In genomic region chr11:108965740-108966139, GRCm38 (mm10) we compare ENCODE assay signal across 26 mouse cellular contexts. TPM values are rescaled to one million over a fixed set of nuclear protein-coding genes. Genes with fewer than 3 reads are reported as not detected.
DNase-seq lines count a peak whose midpoint lies in the region; ATAC-seq and TF ChIP-seq lines count a peak whose summit lies in the region.
"Had no signal": no experiment of that assay in that cellular context is flagged by ENCODE, and none has a peak within 500 bp of the region (broad histone marks: within the 10 kb centered on the region; RNA-seq: fewer than 3 reads in every experiment).

No protein-coding gene starts in this region.

- H3K4me1 ChIP-seq in heart, embryonic 12.5 days (replicated peaks): peaks cover 9% of the 10 kb centered on the region
- H3K4me1 ChIP-seq in lung, embryonic 14.5 days (ENCODE audit: insufficient read depth): peaks cover 3% of the 10 kb centered on the region; the same call in 1 of the 2 replicates
- peaks cover 19% of the 10 kb centered on the region for H3K4me1 ChIP-seq in heart, embryonic 13.5 days
- no peaks in the 10 kb centered on the region for H3K4me1 ChIP-seq in heart, postnatal 0 days (ENCODE audit: control insufficient read depth, insufficient read depth)
- H3K4me1 ChIP-seq in cerebellum, adult 2 months (ENCODE audit: control insufficient read depth, insufficient read depth, low read length): no peaks in the 10 kb centered on the region
- H3K4me1 ChIP-seq: liver, embryonic 15.5 days had no signal

- no peak for TF ChIP-seq EP300 in heart, postnatal 0 days (IDR thresholded peaks at IDR 0.05; ENCODE audit: low read depth)

- H3K27me3 ChIP-seq in heart, embryonic 12.5 days (replicated peaks): no peaks in the 10 kb centered on the region
- H3K27me3 ChIP-seq in lung, embryonic 14.5 days (ENCODE audit: insufficient read depth, low read length): no peaks in the 10 kb centered on the region
- H3K27me3 ChIP-seq in heart, embryonic 13.5 days (replicated peaks): no peaks in the 10 kb centered on the region
- H3K27me3 ChIP-seq in heart, postnatal 0 days (ENCODE audit: control insufficient read depth, insufficient read depth, low read length): no peaks in the 10 kb centered on the region
- H3K27me3 ChIP-seq in cerebellum, adult 2 months (ENCODE audit: control insufficient read depth, insufficient read depth, low read length): no peaks in the 10 kb centered on the region
- H3K27me3 ChIP-seq: liver, embryonic 15.5 days; lung, embryonic 15.5 days; midbrain, embryonic 15.5 days; neural tube, embryonic 15.5 days; stomach, embryonic 15.5 days had no signal

- TF ChIP-seq CTCF in lung, embryonic 14.5 days (IDR thresholded peaks at IDR 0.05; ENCODE audit: low read depth): no peak
- TF ChIP-seq CTCF in heart, postnatal 0 days (IDR thresholded peaks at IDR 0.05; ENCODE audit: low read depth): no peak
- TF ChIP-seq CTCF in cerebellum, adult 2 months (IDR thresholded peaks at IDR 0.05; ENCODE audit: borderline replicate concordance, insufficient read depth, low read depth, low read length): no peak

- no peaks in the 10 kb centered on the region for H3K36me3 ChIP-seq in heart, embryonic 12.5 days
- no peaks in the 10 kb centered on the region for H3K36me3 ChIP-seq in lung, embryonic 14.5 days (ENCODE audit: insufficient read depth)
- H3K36me3 ChIP-seq in heart, embryonic 13.5 days: no peaks in the 10 kb centered on the region
- H3K36me3 ChIP-seq in heart, postnatal 0 days (replicated peaks; ENCODE audit: control insufficient read depth, insufficient read depth, low read length): no peaks in the 10 kb centered on the region
- H3K36me3 ChIP-seq: forebrain, embryonic 10.5 days; liver, embryonic 15.5 days; lung, embryonic 15.5 days; midbrain, embryonic 10.5 days; midbrain, embryonic 15.5 days; neural tube, embryonic 15.5 days; stomach, embryonic 15.5 days had no signal

- H3K9ac ChIP-seq in heart, embryonic 12.5 days: no peak overlapping the region
- H3K9ac ChIP-seq in lung, embryonic 14.5 days: no peak overlapping the region
- H3K9ac ChIP-seq in heart, embryonic 13.5 days: no peak overlapping the region
- no peak overlapping the region for H3K9ac ChIP-seq in heart, postnatal 0 days (replicated peaks; ENCODE audit: low read depth, low read length)
- H3K9ac ChIP-seq: forebrain, postnatal 0 days; liver, embryonic 15.5 days; lung, embryonic 15.5 days; midbrain, embryonic 15.5 days; neural tube, embryonic 15.5 days; stomach, embryonic 15.5 days had no signal

- ATAC-seq in heart, embryonic 12.5 days (ENCODE audit: insufficient number of reproducible peaks, low FRiP score): no peak
- ATAC-seq in lung, embryonic 14.5 days (ENCODE audit: insufficient read depth): no peak
- no peak for ATAC-seq in heart, embryonic 13.5 days (ENCODE audit: extremely low read depth, insufficient number of reproducible peaks, low FRiP score, low TSS enrichment)
- ATAC-seq in heart, postnatal 0 days (ENCODE audit: insufficient read depth, low read depth): peak; percentile 69
- ATAC-seq: CD4-positive, CD25-positive, alpha-beta regulatory T cell, adult 4 months; forebrain, postnatal 0 days; hindbrain, embryonic 16.5 days; midbrain, embryonic 15.5 days had no signal

- peak; percentile 41 to 44 for DNase-seq in heart, adult 18-20 months
- DNase-seq in lung, embryonic 14.5 days: peak; percentile 33
- DNase-seq in lung, postnatal 10 days: no peak
- DNase-seq in heart, postnatal 0 days (ENCODE audit: low spot score): peak; percentile 43
- no peak for DNase-seq in spleen, postnatal 4 days (ENCODE audit: low spot score in 2 of 2)
- no peak for DNase-seq in cerebellum, adult 2 months
- DNase-seq: adrenal gland, postnatal 25 days; cerebellum, adult 11-12 months; cerebellum, postnatal 10 days; forebrain, postnatal 0 days; kidney, adult 2 months; kidney, postnatal 36 days; left cerebral cortex, postnatal 4 days; retina, postnatal 1 day; right cerebral cortex, postnatal 14 days had no signal

- TF ChIP-seq POLR2A in cerebellum, adult 2 months (IDR thresholded peaks at IDR 0.05; ENCODE audit: borderline replicate concordance, insufficient read depth, low read length): no peak

- H3K4me2 ChIP-seq in heart, embryonic 12.5 days: no peak overlapping the region
- no peak overlapping the region for H3K4me2 ChIP-seq in lung, embryonic 14.5 days
- H3K4me2 ChIP-seq in heart, embryonic 13.5 days: no peak overlapping the region
- no peak overlapping the region for H3K4me2 ChIP-seq in heart, postnatal 0 days (ENCODE audit: low read depth, low read length)
- H3K4me2 ChIP-seq: liver, embryonic 15.5 days; lung, embryonic 15.5 days; midbrain, embryonic 15.5 days; neural tube, embryonic 15.5 days; stomach, embryonic 15.5 days had no signal

- WGBS in heart, embryonic 12.5 days: 47% methylated on average over 6 of the region's 6 CpGs
- WGBS in lung, embryonic 14.5 days: 36% methylated on average over 6 of the region's 6 CpGs
- WGBS in heart, embryonic 13.5 days: 42% methylated on average over 6 of the region's 6 CpGs
- WGBS in heart, postnatal 0 days: 23% methylated on average over 6 of the region's 6 CpGs
- 64% methylated on average over 6 of the region's 6 CpGs for WGBS in cerebellum, adult 2 months

- no peaks in the 10 kb centered on the region for H3K9me3 ChIP-seq in heart, embryonic 12.5 days (replicated peaks)
- H3K9me3 ChIP-seq in lung, embryonic 14.5 days (ENCODE audit: low read depth, low read length): no peaks in the 10 kb centered on the region
- no peaks in the 10 kb centered on the region for H3K9me3 ChIP-seq in heart, embryonic 13.5 days
- H3K9me3 ChIP-seq in heart, postnatal 0 days (replicated peaks; ENCODE audit: control insufficient read depth, low read length): peaks cover 2% of the 10 kb centered on the region; the same call in 1 of the 2 replicates
- H3K9me3 ChIP-seq: liver, embryonic 15.5 days; lung, embryonic 15.5 days; midbrain, embryonic 10.5 days; midbrain, embryonic 15.5 days; neural tube, embryonic 15.5 days; stomach, embryonic 15.5 days had no signal

- no peak overlapping the region for H3K27ac ChIP-seq in heart, embryonic 12.5 days (ENCODE audit: poor library complexity, severe bottlenecking)
- H3K27ac ChIP-seq in lung, embryonic 14.5 days (ENCODE audit: low read depth): no peak overlapping the region
- peak overlapping the region; percentile 21; the same call in 1 of the 2 replicates for H3K27ac ChIP-seq in heart, embryonic 13.5 days (replicated peaks)
- H3K27ac ChIP-seq in heart, postnatal 0 days (ENCODE audit: low read depth): peak overlapping the region; percentile 57
- H3K27ac ChIP-seq in cerebellum, adult 2 months (ENCODE audit: insufficient read depth, low read length): no peak overlapping the region
- H3K27ac ChIP-seq: forebrain, embryonic 10.5 days; liver, embryonic 15.5 days; lung, embryonic 15.5 days; midbrain, embryonic 10.5 days; midbrain, embryonic 15.5 days; neural tube, embryonic 15.5 days; stomach, embryonic 15.5 days had no signal

- H3K4me3 ChIP-seq in heart, embryonic 12.5 days: no peak overlapping the region
- no peak overlapping the region for H3K4me3 ChIP-seq in lung, embryonic 14.5 days (ENCODE audit: low read depth, low read length)
- no peak overlapping the region for H3K4me3 ChIP-seq in heart, embryonic 13.5 days
- no peak overlapping the region for H3K4me3 ChIP-seq in heart, postnatal 0 days (ENCODE audit: low read depth, low read length)
- H3K4me3 ChIP-seq in cerebellum, adult 2 months (replicated peaks; ENCODE audit: insufficient read depth, low read depth, low read length): no peak overlapping the region
- H3K4me3 ChIP-seq: forebrain, embryonic 10.5 days; liver, embryonic 15.5 days; lung, embryonic 15.5 days; midbrain, embryonic 10.5 days; midbrain, embryonic 15.5 days; neural tube, embryonic 15.5 days; stomach, embryonic 15.5 days had no signal

RNA-seq across cellular contexts. Expression of gene Axin2, which starts 45.6 kb away (rescaled TPM):
- total RNA-seq in heart, adult 18-20 months (2021): 1 to 10 TPM; 3.5 to 4.7 TPM
- polyA plus RNA-seq in heart, embryonic 12.5 days (2016; fragmentation: Nextera tagmentation; extraction: Ambion mirVana): 2.1 and 2.4 TPM in 2 replicates
- 13.0 and 15.5 TPM in 2 replicates for polyA plus RNA-seq in lung, embryonic 14.5 days (2014; fragmentation: Nextera tagmentation; extraction: Ambion mirVana)
- 1.5 and 2.0 TPM in 2 replicates for polyA plus RNA-seq in heart, embryonic 13.5 days (2015; fragmentation: Nextera tagmentation; extraction: Ambion mirVana)
- total RNA-seq in heart, postnatal 0 days (2014; rRNA removed; ENCODE audit: low replicate concordance): 2.8 and 8.5 TPM in 2 replicates
- 0.78 and 0.90 TPM in 2 replicates for polyA plus RNA-seq in heart, postnatal 0 days (2015; fragmentation: Nextera tagmentation; extraction: Ambion mirVana)
- polyA plus RNA-seq in cerebellum, adult 2 months (2012; rRNA removed): 17.0 and 17.5 TPM in 2 replicates

Comparison
In these comparisons a context has a peak if more than half of its experiments do, and no peak if none do; other contexts are left out.
1. DNase-seq: peak in heart, adult 18-20 months (2 of 2), lung, embryonic 14.5 days (single experiment) and heart, postnatal 0 days (single experiment); none in lung, postnatal 10 days (single experiment), spleen, postnatal 4 days (0 of 2) and cerebellum, adult 2 months (0 of 2).
2. H3K27ac ChIP-seq: peak in heart, embryonic 13.5 days (single experiment) and heart, postnatal 0 days (single experiment); none in heart, embryonic 12.5 days (single experiment), lung, embryonic 14.5 days (single experiment) and cerebellum, adult 2 months (single experiment).